Mouse (Mus musculus) gastrocnemius, adult 8-10 months (tissue): ENCODE results near the gene Cd8b1. TPM values are rescaled to one million over a fixed set of nuclear protein-coding genes. Genes with fewer than 3 reads are reported as not detected.

Experiments
- DNase-seq, 2 experiments: peaks; one replicate each; pipeline ENCODE4 v3.0.0; 2022; ENCODE audit warnings: low spot score in 2 of 2
- total RNA-seq, 4 experiments: library from RNA; stranded (reverse); gene quantifications; 2 replicates each; pipeline ENCODE4 v1.2.4; 2022

Gene Cd8b1
- total RNA-seq, 4 experiments from 2014 or later = not detected

DNA sequence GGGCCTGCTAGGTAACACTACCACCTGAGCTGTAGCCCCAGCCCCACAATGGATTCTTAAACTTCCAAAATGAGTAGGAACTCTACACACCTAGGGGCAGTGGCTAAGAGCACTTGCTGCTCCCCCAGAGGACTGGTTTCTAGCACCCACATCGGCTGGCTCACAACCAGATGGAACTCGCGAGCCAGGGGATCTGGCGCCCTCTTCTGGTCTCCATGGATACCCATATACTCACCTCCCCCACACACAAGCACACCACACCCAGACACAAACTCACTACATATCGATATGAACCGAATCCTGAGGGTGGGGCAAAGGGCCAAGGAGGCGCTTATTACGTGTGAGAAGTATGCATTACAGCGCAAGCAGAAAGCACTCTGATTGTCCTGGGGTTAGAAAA, 25.4 kb downstream of the Cd8b1 start:
- no peak for DNase-seq

DNA sequence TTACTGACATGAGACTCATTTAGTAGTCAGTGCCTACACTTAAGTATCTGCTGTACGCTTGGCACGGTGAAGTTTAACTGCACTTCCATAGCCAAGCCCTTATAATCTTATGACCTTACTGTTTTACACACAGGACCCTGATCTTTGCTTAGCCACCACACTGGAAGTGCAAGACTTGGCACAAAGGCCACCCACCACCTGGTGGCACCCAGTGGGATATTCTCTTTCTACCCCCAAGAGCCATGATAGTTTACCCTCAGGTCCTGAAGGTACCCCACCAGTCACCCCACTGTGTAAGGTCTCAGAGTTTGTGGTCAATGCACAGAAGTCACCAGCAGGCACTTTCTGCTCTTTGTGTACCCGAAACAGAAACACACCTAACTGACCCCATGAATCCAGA, 28.6 kb downstream of the Cd8b1 start:
- no peak for DNase-seq

DNA sequence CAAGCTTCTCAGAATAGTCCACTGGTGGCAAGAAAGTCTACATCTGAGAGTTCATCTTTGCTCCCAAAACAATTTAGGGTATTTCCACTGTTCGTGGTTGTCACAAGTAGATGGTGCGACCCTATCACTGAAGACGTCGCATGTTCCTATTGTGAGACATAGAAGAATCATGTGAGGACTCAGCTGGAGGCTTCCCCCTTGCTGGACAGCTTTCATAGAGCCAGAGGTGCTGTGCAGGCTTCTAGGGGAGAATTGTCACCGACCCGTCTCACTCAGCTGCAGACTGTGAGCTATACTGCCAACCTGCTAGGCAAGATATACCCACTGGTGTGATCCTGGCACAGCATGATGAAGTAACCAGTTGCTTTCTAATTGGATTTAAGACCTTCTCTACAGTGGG, 29.6 kb downstream of the Cd8b1 start:
- no peak for DNase-seq

DNA sequence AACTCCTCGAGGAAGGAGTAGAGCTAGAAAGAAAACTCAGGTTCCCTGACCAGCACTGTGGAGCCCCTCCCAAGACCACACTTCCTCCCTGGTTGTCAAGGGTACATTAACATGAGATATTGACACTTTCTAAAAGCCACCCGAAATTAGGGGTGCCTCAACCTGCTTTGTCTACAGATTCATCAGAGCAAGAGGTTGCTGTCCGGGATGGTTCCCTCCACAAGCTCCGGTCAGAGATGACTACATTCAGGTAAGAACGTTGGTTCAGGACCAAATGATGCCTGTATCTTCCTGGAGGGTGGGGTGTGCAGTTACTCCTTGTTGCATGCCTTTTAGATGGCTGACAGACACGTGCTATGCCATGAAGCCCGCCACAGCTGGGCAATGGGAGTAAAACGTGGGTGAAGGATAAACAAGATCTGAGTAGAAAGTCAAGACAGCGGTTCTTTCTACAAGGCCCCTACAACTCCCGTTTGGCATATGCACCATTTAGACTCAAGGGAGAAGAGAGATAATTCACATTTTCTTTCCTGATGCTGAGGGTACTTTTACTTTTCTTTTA, 30.4 kb downstream of the Cd8b1 start:
- DNase-seq = no peak

DNA sequence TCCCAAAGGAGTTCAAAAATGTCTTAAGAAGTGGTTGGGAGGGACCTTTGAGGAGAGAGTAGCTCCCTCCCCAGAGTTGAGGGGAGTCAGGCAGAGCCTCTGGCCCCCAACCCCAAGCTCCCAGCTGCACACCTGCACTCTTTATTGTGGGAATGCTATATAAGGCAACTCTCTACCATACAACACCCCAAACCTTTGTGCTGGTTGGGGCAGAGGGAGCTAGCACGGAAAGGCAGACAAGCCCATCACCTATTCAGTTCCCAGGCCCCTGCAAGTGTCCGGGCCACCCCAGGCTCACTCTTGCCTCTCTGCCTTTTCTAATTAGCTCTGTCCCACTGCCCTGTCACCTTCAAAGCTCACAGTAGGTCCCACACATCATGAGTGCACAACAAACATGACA, 31.1 kb downstream of the Cd8b1 start:
- no peak for DNase-seq

DNA sequence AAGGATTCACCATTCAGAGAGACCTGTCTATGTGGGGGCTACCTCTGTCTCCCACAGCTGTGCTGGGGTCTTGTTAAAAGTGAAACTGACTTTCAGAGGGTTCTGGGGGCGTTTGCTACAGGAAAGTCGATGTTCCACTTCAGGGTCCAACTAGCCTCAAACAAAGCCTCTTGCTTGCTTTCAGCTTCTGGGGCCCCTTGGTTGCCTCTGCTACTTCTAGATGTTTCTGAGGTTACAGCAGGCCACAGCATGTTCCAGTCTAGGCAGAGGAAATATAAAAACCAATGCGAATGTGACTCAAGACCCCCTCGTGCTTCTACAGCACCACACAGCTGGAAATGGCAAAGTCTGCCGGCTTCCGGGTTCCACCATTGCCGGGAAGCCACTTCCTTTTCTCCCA, 34.9 kb downstream of the Cd8b1 start:
- DNase-seq = no peak

DNA sequence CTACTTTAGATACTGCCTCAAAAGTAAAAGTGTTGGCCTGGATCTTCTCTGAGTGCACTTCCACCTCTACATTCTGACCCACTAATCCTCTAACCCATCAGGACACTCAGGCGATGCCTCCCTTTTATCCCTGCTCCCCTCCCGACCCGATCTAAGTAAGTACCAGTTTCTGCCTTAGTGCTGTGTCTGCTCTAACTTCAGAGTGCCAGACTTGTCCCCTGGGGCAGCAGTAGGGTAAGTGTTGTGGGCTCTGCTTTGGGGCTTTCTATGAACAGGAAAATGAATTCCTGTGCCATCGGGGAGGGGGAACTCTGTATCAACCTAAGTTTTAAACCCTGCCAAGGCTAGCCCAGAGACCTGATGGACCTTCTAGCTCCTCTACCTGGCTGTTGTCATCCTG, 37.6 kb downstream of the Cd8b1 start:
- DNase-seq = no peak

DNA sequence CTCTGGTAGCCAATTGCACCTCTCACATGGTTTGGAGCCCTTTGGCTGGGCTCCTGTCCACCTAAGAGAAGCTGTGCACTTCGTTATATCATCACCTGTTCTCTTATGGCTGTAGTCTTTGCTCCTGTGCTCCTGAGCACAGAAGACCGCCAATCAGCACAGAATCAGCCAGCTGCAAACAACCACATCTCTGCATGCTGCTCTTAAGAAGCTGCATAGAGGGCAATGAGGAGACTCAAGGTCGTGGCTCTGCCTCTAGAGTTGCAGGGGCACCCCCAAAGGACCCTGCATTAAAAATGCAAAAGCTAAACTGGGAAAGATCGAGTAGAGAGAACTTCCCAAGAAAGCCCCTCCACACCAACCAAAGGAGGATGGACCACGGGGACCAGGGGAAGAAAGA, 38.2 kb downstream of the Cd8b1 start:
- no peak for DNase-seq

DNA sequence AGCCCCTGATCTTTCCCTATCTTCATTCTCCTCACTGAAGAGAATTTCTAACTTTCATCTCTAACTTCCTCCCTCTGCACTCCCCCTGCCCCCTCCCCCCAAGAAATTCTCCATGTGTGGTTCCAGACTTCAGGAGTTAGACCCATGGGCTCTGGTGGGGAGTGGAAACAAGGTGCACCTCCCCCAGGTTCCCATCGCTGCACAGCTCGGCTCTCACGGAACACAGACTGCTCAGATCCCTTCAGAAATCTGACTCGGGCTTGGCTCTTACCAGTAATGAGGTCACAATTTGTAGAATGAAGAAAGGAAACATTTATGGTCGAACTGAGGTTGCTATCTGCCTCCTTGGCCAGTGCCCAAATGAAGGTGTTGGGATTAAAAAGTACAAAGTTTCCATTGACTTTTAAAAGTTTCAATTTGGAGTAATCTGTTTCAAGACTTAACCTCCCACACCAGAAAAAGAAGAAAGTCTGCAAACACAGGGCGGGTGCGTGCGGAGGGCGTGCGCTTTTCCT, 38.6 kb downstream of the Cd8b1 start:
- DNase-seq = no peak

DNA sequence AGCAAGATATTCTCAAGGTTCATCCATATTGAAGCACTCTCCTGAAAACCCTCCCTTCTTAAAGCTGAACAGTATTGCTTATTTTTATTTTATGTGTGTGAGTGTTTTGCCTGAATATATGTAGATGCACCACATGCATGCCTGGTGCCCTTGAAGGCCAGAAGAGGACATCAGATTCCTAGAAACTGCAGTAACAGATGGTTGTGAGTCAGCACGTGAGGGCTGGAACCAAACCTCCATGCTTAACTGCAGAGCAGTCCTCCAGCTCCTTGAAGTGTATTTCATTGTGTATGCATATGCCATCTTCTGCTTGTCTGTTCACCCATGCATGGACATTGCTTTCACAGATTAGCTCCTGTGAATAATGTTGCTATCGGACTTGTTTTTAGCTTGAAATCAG, 41.4 kb downstream of the Cd8b1 start:
- DNase-seq = no peak

DNA sequence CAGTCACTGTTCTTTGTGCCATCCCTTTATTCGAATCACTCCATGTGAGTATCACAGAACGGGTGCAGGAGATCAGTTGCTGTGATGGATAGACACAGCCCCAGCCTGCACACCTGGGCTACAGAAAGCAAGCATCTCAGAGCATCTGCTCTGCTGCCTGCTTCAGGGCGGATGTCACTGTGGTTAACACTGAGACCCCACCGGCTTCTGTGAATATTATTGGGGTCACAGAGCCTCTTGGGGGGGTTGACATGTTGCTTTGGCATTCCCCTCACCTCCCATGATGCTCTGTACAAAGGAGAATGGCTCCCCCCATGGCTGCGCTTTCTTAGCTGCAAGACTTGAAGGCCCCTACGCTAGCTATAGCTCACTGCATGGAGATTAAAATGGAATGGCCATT, 46.8 kb downstream of the Cd8b1 start:
- no peak for DNase-seq

DNA sequence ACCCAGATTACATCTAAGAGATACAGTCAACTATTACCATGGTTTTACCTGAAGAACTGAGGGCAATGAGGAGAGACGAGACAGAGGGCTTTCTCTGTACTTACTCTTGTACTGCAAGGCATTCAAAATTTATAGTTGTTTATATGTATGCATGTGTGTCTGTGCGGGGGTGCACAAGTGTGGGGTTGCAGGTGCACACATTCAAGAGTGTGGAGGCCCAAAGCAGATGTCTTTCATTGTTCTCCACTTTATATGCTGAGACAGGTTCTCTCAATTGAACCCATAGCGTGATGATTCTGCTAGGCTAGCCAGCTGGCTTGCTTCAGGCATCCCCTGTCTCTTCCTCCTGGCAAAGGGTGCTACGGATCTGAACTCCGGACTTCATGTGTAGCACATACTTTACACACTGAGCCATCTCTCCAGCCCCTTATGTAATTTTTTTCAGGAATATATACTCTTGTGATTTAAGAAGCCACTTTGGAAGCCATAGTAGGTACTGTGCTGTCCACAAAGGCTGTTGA, 48.6 kb downstream of the Cd8b1 start:
- DNase-seq = no peak

DNA sequence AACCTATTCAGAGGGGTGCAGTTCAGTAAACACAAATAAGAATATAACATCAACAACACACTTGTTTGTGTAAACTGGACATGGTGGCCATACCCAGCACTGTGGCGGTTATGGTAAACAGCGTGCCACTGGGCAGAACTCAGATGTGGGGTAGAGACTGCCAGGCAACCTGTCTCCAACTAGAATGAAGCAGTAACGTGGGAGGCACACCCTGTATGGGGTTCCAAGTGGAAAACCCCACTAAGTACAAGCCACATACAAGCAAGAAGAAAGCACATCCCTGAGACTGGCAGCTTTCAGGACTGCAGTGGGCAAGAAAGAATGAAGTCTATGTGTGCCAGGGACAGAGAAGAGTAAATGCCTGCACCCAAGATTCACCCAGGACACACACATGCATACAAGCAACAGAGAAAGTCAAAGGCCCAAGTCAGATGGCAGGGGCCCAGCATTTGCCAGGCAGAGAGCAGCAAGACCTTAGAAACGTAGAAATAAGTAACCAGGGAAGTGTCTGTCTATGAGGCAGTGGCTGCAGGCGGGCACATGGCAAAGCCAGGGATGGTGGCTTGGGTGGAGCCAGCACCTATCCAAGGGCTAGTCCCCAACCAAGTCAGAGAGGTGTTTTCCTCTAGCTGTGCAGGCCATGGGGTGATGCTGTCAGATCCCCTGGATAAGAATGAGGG, 49.6 kb downstream of the Cd8b1 start:
- DNase-seq = no peak

DNA sequence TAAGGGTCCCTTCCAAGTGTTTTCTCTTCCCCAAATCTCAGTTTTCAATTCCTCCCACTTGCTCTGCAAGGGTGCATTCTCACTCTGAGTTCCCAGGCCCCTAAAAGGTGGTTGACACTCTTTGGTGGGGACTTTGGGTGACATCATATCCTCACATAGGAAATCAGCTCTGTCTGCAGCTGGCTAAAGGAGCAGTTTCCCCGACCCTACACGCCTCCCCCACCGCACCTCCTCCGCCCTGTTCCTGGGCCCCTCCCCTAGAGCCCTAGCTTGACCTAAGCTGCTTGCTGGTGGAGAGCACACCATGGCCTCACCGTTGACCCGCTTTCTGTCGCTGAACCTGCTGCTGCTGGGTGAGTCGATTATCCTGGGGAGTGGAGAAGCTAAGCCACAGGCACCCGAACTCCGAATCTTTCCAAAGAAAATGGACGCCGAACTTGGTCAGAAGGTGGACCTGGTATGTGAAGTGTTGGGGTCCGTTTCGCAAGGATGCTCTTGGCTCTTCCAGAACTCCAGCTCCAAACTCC, 50.7 kb downstream of the Cd8b1 start, which contains the start of gene Cd8a:
Cd8a (plus strand) TSS at position 179 of the 527 bp plus-strand sequence.
- no peak for DNase-seq

DNA sequence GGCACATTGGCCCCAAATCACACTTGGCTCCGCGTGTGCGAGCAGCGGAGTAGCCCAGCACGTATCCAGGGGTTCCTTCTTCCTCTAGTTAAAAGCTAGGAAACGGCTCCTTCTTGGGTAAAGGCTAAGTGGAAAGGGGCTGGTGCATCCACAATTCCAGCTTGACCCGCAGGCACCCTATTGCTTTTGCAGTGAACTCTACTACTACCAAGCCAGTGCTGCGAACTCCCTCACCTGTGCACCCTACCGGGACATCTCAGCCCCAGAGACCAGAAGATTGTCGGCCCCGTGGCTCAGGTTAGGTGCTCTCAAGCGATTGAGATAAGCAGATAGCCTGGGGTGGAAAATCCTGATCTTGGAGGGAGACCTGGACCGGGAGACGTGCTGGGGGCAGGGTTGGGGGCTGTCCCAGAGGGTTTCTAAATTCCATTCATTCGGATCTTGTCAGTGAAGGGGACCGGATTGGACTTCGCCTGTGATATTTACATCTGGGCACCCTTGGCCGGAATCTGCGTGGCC, 51.8 kb downstream of the Cd8b1 start:
- DNase-seq = no peak

DNA sequence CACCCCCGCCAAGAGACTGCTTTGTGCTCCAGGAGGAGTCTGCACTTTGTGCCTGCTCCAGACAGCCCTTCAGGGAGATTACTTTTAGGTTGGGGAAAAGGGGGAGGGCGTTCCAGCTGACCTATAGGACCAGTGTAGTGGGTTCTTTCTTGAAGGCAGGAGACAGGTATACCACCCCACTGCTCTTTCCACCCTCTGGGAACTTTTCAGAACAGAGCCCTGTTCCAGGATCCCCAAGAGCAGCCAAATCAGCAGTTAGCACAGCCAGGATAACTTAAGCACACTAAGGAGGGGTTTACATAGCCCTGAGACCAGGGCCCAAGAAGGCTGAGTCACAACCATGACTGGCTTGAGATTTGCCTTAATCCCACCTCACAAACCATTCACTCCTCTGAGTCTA, 52.3 kb downstream of the Cd8b1 start:
- DNase-seq = no peak

DNA sequence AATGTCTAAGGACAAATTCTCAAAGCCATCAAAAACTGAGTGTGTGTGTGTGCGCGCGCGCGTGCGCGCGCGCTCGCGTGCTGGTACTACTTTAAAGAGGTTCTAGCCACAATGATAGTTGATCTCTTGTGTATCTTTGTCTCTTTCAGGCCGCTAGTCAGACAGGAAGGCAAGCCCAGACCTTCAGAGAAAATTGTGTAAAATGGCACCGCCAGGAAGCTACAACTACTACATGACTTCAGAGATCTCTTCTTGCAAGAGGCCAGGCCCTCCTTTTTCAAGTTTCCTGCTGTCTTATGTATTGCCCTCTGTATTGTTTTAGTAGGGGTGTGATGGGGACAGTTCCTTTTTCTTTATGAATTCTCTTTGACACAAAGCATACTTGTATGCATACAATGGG, 54.1 kb downstream of the Cd8b1 start:
- no peak for DNase-seq

DNA sequence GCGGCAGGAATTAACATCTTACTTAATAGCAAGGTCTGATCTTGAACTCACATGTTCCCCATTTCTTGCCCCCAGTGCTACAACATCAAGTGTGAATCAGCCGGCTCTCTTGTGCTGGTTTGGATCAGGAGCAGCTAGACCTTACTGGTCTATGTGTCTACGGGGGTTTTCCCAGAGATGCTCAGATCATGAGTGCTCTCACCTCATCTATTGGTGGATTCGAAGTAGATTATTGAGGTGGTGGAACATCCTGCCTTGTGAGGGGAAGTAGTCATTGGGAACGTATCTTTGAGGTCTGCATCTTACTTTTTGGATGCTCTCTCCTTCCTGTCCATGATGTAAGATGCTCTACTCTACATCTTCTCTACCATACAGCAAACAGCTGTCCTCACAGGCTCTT, 59.1 kb downstream of the Cd8b1 start:
- DNase-seq = no peak
